Mouse (Mus musculus) liver, embryonic 14.5 days (tissue): Measurements from ENCODE around the gene Snai1.

Experiments
- CTCF ChIP-seq: IDR thresholded peaks from 2 replicates; pipeline ENCODE4 v1.5.1; 2016; ENCODE audit warnings: antibody characterized with exemption, low read depth, control low read depth
- EP300 ChIP-seq: IDR thresholded peaks from 2 replicates; pipeline ENCODE4 v1.6.1; 2016; ENCODE audit warnings: antibody characterized with exemption, low read depth

DNA sequence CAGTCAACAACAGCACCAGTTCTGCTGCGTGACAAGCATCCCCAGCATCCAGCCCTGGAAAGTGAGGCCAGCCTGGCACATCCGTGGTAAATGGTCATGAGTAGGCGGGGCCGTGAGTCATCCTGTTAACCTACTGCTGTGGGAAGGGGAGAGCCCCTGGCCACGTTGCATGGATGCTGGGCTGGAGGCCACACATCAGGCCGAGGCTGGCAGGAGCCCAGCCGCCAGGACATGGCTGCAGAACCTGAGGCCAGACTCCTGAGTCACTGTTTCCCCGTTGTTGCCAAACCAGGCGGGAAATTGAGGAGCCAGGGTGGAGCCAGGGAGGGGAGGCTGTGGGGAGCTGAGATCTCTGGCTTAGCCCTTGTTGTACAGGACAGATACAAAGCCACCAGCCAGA is 36.8 kb downstream of the Snai1 start:
- TF ChIP-seq CTCF (no peak), EP300 (no peak)
